Mouse (Mus musculus) neural tube, embryonic 12.5 days (tissue): ENCODE results near the gene Dnaja3. TPM values are rescaled to one million over a fixed set of nuclear protein-coding genes. Genes with fewer than 3 reads are reported as not detected.
"Not testable (repeated sequence)": the region's sequence is repeated elsewhere in the genome, so short reads cannot be mapped to it uniquely, and the experiment has no call there.

Source experiments
- ATAC-seq: fragments of 200-750 bp; cut with Nextera tagmentation; 2 replicates; pipeline ENCODE4 v1.8.0; 2017; ENCODE audit warnings: low read depth, mild to moderate bottlenecking, moderate TSS enrichment, moderate library complexity; ENCODE audit not compliant: low FRiP score
- H3K27ac ChIP-seq: fragments of 300-500 bp; sonication (generic); 2 replicates; pipeline ENCODE4 v1.5.1; 2016
- H3K27me3 ChIP-seq: fragments of 300-500 bp; sonication (generic); replicated peaks from 2 replicates; pipeline ENCODE4 v1.6.1; 2016; ENCODE audit warnings: mild to moderate bottlenecking
- H3K36me3 ChIP-seq: fragments of 300-500 bp; sonication (generic); 2 replicates; pipeline ENCODE4 v1.6.1; 2016; ENCODE audit warnings: mild to moderate bottlenecking
- H3K4me1 ChIP-seq: fragments of 300-500 bp; sonication (generic); 2 replicates; pipeline ENCODE4 v1.6.1; 2016
- H3K4me2 ChIP-seq: fragments of 300-500 bp; sonication (generic); replicated peaks from 2 replicates; pipeline ENCODE4 v1.6.1; 2016; ENCODE audit warnings: mild to moderate bottlenecking
- H3K4me3 ChIP-seq: fragments of 300-500 bp; sonication (generic); 2 replicates; pipeline ENCODE4 v1.5.1; 2016
- H3K9ac ChIP-seq: fragments of 300-500 bp; sonication (generic); 2 replicates; pipeline ENCODE4 v1.6.1; 2016; ENCODE audit warnings: mild to moderate bottlenecking
- H3K9me3 ChIP-seq: fragments of 300-500 bp; sonication (generic); 2 replicates; pipeline ENCODE4 v1.6.1; 2016; ENCODE audit warnings: mild to moderate bottlenecking
- WGBS: fragments of 180-500 bp; shearing (Covaris S2); methylation state at CpG from one replicate; pipeline ENCODE4 v1.1.7; 2016; 5-methylcytosine and 5-hydroxymethylcytosine counted together
- polyA plus RNA-seq: library from polyadenylated mRNA; unstranded; fragments of >200 nt; fragmentation: Nextera tagmentation; extraction: Ambion mirVana; gene quantifications from 2 replicates; pipeline ENCODE4 v1.2.1, GENCODE M21; 2016

Dnaja3 gene
- polyA plus RNA-seq, 1 experiment from 2014 or later = 51.5 TPM

DNA sequence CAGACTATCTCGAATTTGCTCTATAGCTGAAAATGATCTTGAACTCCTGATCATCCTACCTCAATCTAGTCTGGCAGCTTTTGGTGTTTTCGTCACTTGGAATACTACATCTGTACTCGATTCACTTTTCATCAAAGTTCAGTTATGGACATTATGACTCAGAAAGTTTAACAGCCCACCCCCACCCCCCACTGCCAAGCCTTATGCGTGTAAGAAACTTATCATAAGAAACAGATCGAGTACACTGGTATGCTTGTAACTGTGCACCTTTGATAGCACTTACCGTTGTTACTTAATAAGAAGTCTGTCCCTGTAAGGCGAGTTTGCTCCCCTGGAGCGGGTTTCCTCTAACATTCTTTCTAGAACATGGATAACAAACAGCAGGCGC is 43.4 kb downstream of the Dnaja3 start:
- no peak for ATAC-seq
- no peak overlapping the region for H3K27ac ChIP-seq
- 32% methylated on average over 9 of the region's 9 CpGs for WGBS

DNA sequence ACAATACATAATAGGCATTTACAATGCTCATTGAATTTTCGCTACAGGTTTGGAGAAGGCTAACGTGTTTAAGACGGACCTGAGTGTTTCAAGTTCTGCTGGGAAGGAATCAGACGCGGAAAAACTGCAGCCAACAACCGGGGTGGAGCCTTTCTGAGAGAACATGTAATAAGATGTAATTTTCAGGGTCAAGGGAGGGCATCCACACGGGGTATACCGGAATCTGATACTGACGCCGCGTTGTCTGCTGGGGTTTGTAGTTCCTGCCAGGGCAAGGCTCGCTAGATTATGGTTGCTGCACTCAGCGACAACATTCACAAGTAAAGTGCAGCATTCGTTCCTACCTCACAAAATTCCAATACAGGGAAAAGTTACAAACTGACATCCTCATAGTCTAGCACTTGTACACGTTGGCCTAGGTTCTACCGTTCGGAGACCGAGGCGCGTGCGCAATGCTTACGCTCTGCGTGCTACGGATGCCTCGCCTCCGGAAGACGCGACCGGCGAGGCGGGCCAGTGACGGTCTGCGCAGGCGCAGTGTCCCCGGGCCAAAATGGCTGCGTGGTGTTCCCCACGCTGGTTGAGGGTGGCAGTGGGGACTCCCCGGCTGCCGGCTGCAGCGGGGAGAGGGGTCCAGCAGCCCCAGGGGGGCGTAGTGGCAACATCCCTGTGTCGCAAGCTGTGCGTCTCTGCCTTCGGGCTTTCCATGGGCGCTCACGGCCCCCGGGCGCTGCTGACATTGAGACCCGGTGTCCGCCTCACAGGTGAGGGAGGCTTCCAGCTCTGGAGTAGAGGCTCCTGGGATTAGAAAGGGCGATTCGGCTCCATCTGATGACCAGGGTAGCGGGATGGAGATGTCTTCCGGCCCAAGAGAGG is 44.0 kb downstream of the Dnaja3 start:
- peak; percentile 80 for ATAC-seq

More for the DNA sequence above, 43.4 kb downstream of the Dnaja3 start:
- peak overlapping the region; percentile 88 for H3K4me3 ChIP-seq
- H3K4me1 ChIP-seq = peaks cover 18% of the 10 kb centered on the region
- no peaks in the 10 kb centered on the region for H3K27me3 ChIP-seq
- peaks cover 9% of the 10 kb centered on the region for H3K36me3 ChIP-seq
- H3K9me3 ChIP-seq = no peaks in the 10 kb centered on the region
- peak overlapping the region; percentile 50; the same call in 1 of the 2 replicates for H3K9ac ChIP-seq
- peak overlapping the region; percentile 92 for H3K4me2 ChIP-seq

DNA sequence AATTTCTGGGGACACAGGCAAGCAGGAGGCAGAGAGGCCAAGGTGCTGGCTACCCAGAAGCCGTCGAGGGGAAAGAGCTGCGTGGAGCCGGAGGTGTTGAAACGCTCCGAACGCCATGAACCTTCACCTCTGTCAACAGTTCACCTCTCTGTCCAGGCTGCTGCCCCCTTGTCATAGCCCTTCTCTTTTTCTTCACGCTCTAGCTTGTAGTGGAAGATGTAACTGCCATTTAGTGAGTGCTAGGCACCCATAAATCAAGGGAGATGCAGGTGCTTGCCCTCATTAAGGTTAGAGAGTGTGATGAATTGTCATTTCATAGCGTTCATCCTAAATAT is 44.6 kb downstream of the Dnaja3 start:
- H3K4me3 ChIP-seq = peak overlapping the region; percentile 88
- peak overlapping the region; percentile 81 for H3K9ac ChIP-seq
- H3K36me3 ChIP-seq = peaks cover 18% of the 10 kb centered on the region
- H3K4me1 ChIP-seq = peaks cover 8% of the 10 kb centered on the region
- WGBS = under 1% methylated on average over 9 of the region's 9 CpGs
- no peaks in the 10 kb centered on the region for H3K27me3 ChIP-seq
- H3K4me2 ChIP-seq = peak overlapping the region; percentile 92
- ATAC-seq = no peak; the same call in 1 of the 2 replicates
- H3K27ac ChIP-seq = no peak overlapping the region
- H3K9me3 ChIP-seq = no peaks in the 10 kb centered on the region

More for the DNA sequence above, 44.0 kb downstream of the Dnaja3 start:
- Histone ChIP-seq H3K4me3 (peak overlapping the region; percentile 88), H3K27ac (no peak overlapping the region), H3K36me3 (peaks cover 12% of the 10 kb centered on the region), H3K9ac (peak overlapping the region; percentile 81), H3K4me1 (peaks cover 14% of the 10 kb centered on the region), H3K4me2 (peak overlapping the region; percentile 92), H3K9me3 (no peaks in the 10 kb centered on the region), H3K27me3 (no peaks in the 10 kb centered on the region)
- under 1% methylated on average over 54 of the region's 54 CpGs for WGBS

DNA sequence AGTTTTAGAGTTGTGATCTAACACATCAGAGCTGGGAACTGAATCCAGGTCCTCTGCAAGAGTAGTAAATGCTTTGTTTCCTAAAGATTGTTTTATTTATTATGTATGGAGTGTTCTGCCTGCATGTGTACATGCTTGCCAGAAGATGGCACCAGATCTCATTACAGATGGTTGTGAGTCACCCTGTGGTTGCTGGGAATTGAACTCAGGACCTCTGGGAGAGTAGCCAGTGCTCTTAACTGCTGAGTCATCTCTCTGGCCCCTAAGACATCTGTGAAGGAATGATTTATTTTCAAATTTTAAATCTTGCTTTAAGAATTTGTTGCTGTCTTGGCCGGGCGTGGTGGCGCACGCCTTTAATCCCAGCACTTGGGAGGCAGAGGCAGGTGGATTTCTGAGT is 49.6 kb downstream of the Dnaja3 start:
- not testable (repeated sequence) for H3K9me3 ChIP-seq, H3K27ac ChIP-seq, H3K4me3 ChIP-seq, ATAC-seq, H3K9ac ChIP-seq, H3K4me1 ChIP-seq, H3K4me2 ChIP-seq, H3K27me3 ChIP-seq
- whole genome bisulfite sequencing = 96% methylated on average over 4 of the region's 4 CpGs
- H3K36me3 ChIP-seq = peaks cover 61% of the 10 kb centered on the region

DNA sequence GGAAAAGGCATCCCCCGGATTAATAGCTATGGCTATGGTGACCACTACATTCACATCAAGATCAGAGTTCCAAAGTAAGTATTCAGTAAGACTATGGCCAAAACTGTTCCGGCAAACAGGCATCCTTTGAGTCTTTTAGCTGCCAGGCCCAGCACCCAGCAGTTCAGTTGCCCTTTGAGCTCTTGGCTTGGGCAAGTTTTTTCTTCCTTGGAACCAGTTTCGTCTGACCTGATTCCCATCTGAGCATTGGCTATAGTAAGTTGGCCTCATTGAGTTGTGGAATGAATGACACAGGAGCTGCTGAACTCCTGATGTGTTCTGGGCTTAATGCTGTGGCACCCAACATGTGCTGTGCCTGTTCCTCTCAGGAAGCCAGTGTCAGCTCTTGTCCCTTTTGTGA is 61.4 kb downstream of the Dnaja3 start:
- H3K9ac ChIP-seq = no peak overlapping the region

GRCm38 (mm10) chr16:4702646-4703045 is 62.9 kb downstream of the Dnaja3 start:
- 75% methylated on average over 1 of the region's 1 CpGs for WGBS

More for the DNA sequence above, 61.4 kb downstream of the Dnaja3 start:
- Histone ChIP-seq H3K4me2 (no peak overlapping the region), H3K9me3 (no peaks in the 10 kb centered on the region), H3K36me3 (peaks cover 96% of the 10 kb centered on the region), H3K27ac (no peak overlapping the region), H3K4me1 (no peaks in the 10 kb centered on the region), H3K4me3 (no peak overlapping the region), H3K27me3 (no peaks in the 10 kb centered on the region)
- 93% methylated on average over 3 of the region's 3 CpGs for WGBS
- ATAC-seq = no peak

DNA sequence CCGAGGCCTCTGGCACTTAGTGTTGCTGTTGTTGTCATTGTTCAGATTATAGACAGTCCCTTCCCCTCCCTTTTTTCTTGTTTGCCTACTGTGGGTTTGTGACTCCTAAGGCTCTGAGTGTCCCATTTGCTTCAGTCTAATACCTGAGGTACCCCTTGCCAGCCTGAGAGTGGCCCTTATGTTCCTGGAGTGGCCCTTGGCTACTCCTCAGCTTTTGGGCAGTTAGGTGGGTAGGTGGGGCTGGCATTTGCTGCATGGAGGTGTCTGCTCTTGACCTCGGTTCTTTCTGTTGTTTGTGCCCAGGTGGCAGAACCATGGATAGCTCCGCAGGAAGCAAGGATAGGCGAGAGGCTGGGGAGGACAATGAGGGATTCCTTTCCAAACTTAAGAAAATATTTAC is 65.8 kb downstream of the Dnaja3 start:
- Histone ChIP-seq H3K27ac (no peak overlapping the region), H3K9ac (no peak overlapping the region), H3K4me2 (no peak overlapping the region), H3K4me1 (no peaks in the 10 kb centered on the region), H3K27me3 (no peaks in the 10 kb centered on the region), H3K9me3 (no peaks in the 10 kb centered on the region), H3K4me3 (no peak overlapping the region), H3K36me3 (peaks cover 91% of the 10 kb centered on the region)
- no peak for ATAC-seq
- WGBS = 82% methylated on average over 4 of the region's 4 CpGs

More at GRCm38 (mm10) chr16:4702646-4703045, 62.9 kb downstream of the Dnaja3 start:
- ATAC-seq = no peak
- Histone ChIP-seq H3K27ac (no peak overlapping the region), H3K9ac (no peak overlapping the region), H3K36me3 (peaks cover 95% of the 10 kb centered on the region), H3K4me2 (no peak overlapping the region), H3K4me3 (no peak overlapping the region), H3K9me3 (no peaks in the 10 kb centered on the region), H3K27me3 (no peaks in the 10 kb centered on the region), H3K4me1 (no peaks in the 10 kb centered on the region)

GRCm38 (mm10) chr16:4711173-4711572 is 71.4 kb downstream of the Dnaja3 start:
- no peak overlapping the region for H3K4me3 ChIP-seq
- no peak overlapping the region for H3K9ac ChIP-seq
- no peaks in the 10 kb centered on the region for H3K9me3 ChIP-seq
- H3K36me3 ChIP-seq = peaks cover 91% of the 10 kb centered on the region
- H3K27me3 ChIP-seq = no peaks in the 10 kb centered on the region
- WGBS = 92% methylated on average over 4 of the region's 4 CpGs
- ATAC-seq = no peak
- H3K27ac ChIP-seq = no peak overlapping the region
- no peaks in the 10 kb centered on the region for H3K4me1 ChIP-seq
- H3K4me2 ChIP-seq = no peak overlapping the region

GRCm38 (mm10) chr16:4713861-4714710 is 74.3 kb downstream of the Dnaja3 start:
- Histone ChIP-seq H3K27me3 (no peaks in the 10 kb centered on the region), H3K4me3 (no peak overlapping the region), H3K9ac (no peak overlapping the region), H3K36me3 (peaks cover 68% of the 10 kb centered on the region), H3K4me1 (peaks cover 1% of the 10 kb centered on the region; the same call in 1 of the 2 replicates), H3K4me2 (no peak overlapping the region), H3K27ac (no peak overlapping the region), H3K9me3 (no peaks in the 10 kb centered on the region)
- 94% methylated on average over 17 of the region's 17 CpGs for WGBS
- ATAC-seq = no peak

DNA sequence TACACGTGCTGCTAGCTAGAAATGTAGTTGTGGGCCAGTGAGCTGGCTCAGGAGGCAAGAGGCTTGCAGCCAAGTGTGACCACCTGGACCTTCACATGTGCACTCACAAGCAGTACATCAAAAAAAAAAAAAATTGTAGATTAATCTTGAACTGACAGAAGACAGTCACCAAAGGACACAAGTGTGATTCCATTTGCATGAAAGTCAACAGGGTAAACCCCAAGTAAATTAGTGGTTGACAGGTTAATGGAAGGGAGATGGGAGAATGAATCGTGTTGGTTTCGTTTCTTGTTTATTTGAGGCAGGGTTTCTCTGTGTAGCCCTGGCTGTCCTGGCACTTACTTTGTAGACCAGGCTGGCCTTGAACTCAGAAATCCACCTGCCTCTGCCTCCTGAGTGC is 78.1 kb downstream of the Dnaja3 start:
- WGBS = 59% methylated on average over 3 of the region's 3 CpGs

GRCm38 (mm10) chr16:4718753-4719518 is 79.1 kb downstream of the Dnaja3 start, which contains the start of gene Nmral1:
Nmral1 (minus strand) TSS chr16:4719356.
- Histone ChIP-seq H3K4me3 (peak within 1 kb of the TSS; percentile 51), H3K27ac (peak within 1 kb of the TSS; percentile 46), H3K4me1 (peaks cover 7% of the 10 kb centered on the region; the same call in 1 of the 2 replicates), H3K27me3 (no peaks in the 10 kb centered on the region), H3K4me2 (peak within 1 kb of the TSS; percentile 70), H3K36me3 (peaks cover 25% of the 10 kb centered on the region), H3K9ac (peak within 1 kb of the TSS; percentile 74), H3K9me3 (no peaks in the 10 kb centered on the region)
- WGBS = 11% methylated on average over 33 of the region's 33 CpGs
- ATAC-seq = peak; percentile 92

More for the DNA sequence above, 78.1 kb downstream of the Dnaja3 start:
- Histone ChIP-seq H3K4me3 (peak overlapping the region; percentile 51), H3K27ac (no peak overlapping the region), H3K27me3 (no peaks in the 10 kb centered on the region), H3K9me3 (no peaks in the 10 kb centered on the region), H3K9ac (no peak overlapping the region), H3K4me2 (peak overlapping the region; percentile 70), H3K36me3 (peaks cover 35% of the 10 kb centered on the region), H3K4me1 (peaks cover 7% of the 10 kb centered on the region; the same call in 1 of the 2 replicates)
- no peak for ATAC-seq
